Comparison of ENCODE assay signal across 7 mouse cellular contexts in genomic region chr8:110976532-110976931, GRCm38 (mm10). TPM values are rescaled to one million over a fixed set of nuclear protein-coding genes. Genes with fewer than 3 reads are reported as not detected.
A peak's percentile ranks its signal among the peaks of the same experiment; 100 is the strongest.
DNase-seq lines count a peak whose midpoint lies in the region; ATAC-seq and TF ChIP-seq lines count a peak whose summit lies in the region.
"Not testable (repeated sequence)": the region's sequence is repeated elsewhere in the genome, so short reads cannot be mapped to it uniquely, and the experiment has no call there.

No protein-coding gene starts in this region.

- H3K9ac ChIP-seq in forebrain, embryonic 11.5 days (ENCODE audit: low read length); kidney, embryonic 14.5 days (ENCODE audit: low read depth, low read length); limb, embryonic 11.5 days (ENCODE audit: low read length); midbrain, embryonic 11.5 days (ENCODE audit: low read length); stomach, postnatal 0 days (ENCODE audit: low read length): not testable (repeated sequence)

- TF ChIP-seq EP300 in stomach, postnatal 0 days (optimal IDR thresholded peaks at IDR 0.05) = not testable (repeated sequence)

- peaks cover 16% of the 10 kb centered on the region for H3K4me1 ChIP-seq in E14TG2a.4 (replicated peaks; ENCODE audit: low read depth, low read length)
- not testable (repeated sequence) for H3K4me1 ChIP-seq in forebrain, embryonic 11.5 days (replicated peaks; ENCODE audit: control insufficient read depth, insufficient read depth, low read length); kidney, embryonic 14.5 days (ENCODE audit: control insufficient read depth, insufficient read depth, low read length); limb, embryonic 11.5 days (ENCODE audit: control insufficient read depth, insufficient read depth, low read length); midbrain, embryonic 11.5 days (ENCODE audit: control insufficient read depth, insufficient read depth, low read length); stomach, postnatal 0 days (replicated peaks; ENCODE audit: control insufficient read depth, insufficient read depth)

- peaks cover 92% of the 10 kb centered on the region for H3K36me3 ChIP-seq in E14TG2a.4 (ENCODE audit: insufficient read depth, low read length)
- peaks cover 11% of the 10 kb centered on the region; the same call in 1 of the 2 replicates for H3K36me3 ChIP-seq in forebrain, embryonic 11.5 days (ENCODE audit: control insufficient read depth, insufficient read depth, low read length)
- peaks cover 59% of the 10 kb centered on the region for H3K36me3 ChIP-seq in kidney, embryonic 14.5 days (ENCODE audit: control insufficient read depth, insufficient read depth, low read length)
- peaks cover 16% of the 10 kb centered on the region; the same call in 1 of the 2 replicates for H3K36me3 ChIP-seq in limb, embryonic 11.5 days (ENCODE audit: control insufficient read depth, insufficient read depth, low read length)
- not testable (repeated sequence) for H3K36me3 ChIP-seq in midbrain, embryonic 11.5 days (ENCODE audit: control insufficient read depth, insufficient read depth, low read length); stomach, postnatal 0 days (ENCODE audit: control insufficient read depth, insufficient read depth, low read length)

- ATAC-seq in cerebellum, adult (ENCODE audit: insufficient number of reproducible peaks, low FRiP score, low TSS enrichment) = peak; percentile 33; the same call in 1 of the 2 replicates
- ATAC-seq in forebrain, embryonic 11.5 days (replicated peaks; ENCODE audit: low FRiP score); midbrain, embryonic 11.5 days (ENCODE audit: low FRiP score): not testable (repeated sequence)
- 0 out of 2 replicates have a peak, but pooled peaks have one; percentile 17 for ATAC-seq in kidney, embryonic 14.5 days (ENCODE audit: low FRiP score, low TSS enrichment)
- ATAC-seq in limb, embryonic 11.5 days (ENCODE audit: insufficient number of reproducible peaks, low FRiP score, low TSS enrichment, low read depth) = 0 out of 2 replicates have a peak, but pooled peaks have one; percentile 35
- peak; percentile 47; the same call in 1 of the 2 replicates for ATAC-seq in stomach, postnatal 0 days (ENCODE audit: low FRiP score, low TSS enrichment)

- H3K9me3 ChIP-seq in E14TG2a.4 (ENCODE audit: low read length); forebrain, embryonic 11.5 days (ENCODE audit: control insufficient read depth, low read length); kidney, embryonic 14.5 days (ENCODE audit: control insufficient read depth, low read length); limb, embryonic 11.5 days (ENCODE audit: control insufficient read depth, low read length); midbrain, embryonic 11.5 days (ENCODE audit: control insufficient read depth, low read length); stomach, postnatal 0 days (ENCODE audit: control insufficient read depth, low read length): not testable (repeated sequence)

- not testable (repeated sequence) for TF ChIP-seq CTCF in E14TG2a.4 (conservative IDR thresholded peaks at IDR 0.05; ENCODE audit: low read length); stomach, postnatal 0 days (IDR thresholded peaks at IDR 0.05; ENCODE audit: low read depth)

- H3K27me3 ChIP-seq in E14TG2a.4 (ENCODE audit: insufficient read depth, low read length); forebrain, embryonic 11.5 days (ENCODE audit: control insufficient read depth, insufficient read depth, low read length); kidney, embryonic 14.5 days (ENCODE audit: control insufficient read depth, insufficient read depth, low read length); limb, embryonic 11.5 days (ENCODE audit: control insufficient read depth, insufficient read depth, low read length); midbrain, embryonic 11.5 days (ENCODE audit: control insufficient read depth, insufficient read depth, low read length); stomach, postnatal 0 days (ENCODE audit: control insufficient read depth, insufficient read depth, low read length): not testable (repeated sequence)

- not testable (repeated sequence) for H3K4me2 ChIP-seq in forebrain, embryonic 11.5 days (ENCODE audit: low read depth, low read length, severe bottlenecking); kidney, embryonic 14.5 days (replicated peaks; ENCODE audit: low read depth, low read length); limb, embryonic 11.5 days (ENCODE audit: low read depth, severe bottlenecking); midbrain, embryonic 11.5 days; stomach, postnatal 0 days (replicated peaks; ENCODE audit: low read depth)

- peak overlapping the region; percentile 35 for H3K4me3 ChIP-seq in E14TG2a.4 (replicated peaks; ENCODE audit: low read length)
- H3K4me3 ChIP-seq in forebrain, embryonic 11.5 days (ENCODE audit: low read depth, low read length); kidney, embryonic 14.5 days (ENCODE audit: low read length); limb, embryonic 11.5 days (ENCODE audit: low read depth, low read length); midbrain, embryonic 11.5 days (ENCODE audit: low read depth, low read length); stomach, postnatal 0 days (ENCODE audit: low read depth, low read length): not testable (repeated sequence)

- DNase-seq in forebrain, embryonic 11.5 days (ENCODE audit: low spot score) = peak; percentile 37
- DNase-seq in limb, embryonic 11.5 days (ENCODE audit: low spot score); stomach, postnatal 0 days (ENCODE audit: low spot score): not testable (repeated sequence)
- DNase-seq in midbrain, embryonic 11.5 days (ENCODE audit: low spot score, missing footprints) = peak; percentile 45

- not testable (repeated sequence) for H3K27ac ChIP-seq in forebrain, embryonic 11.5 days (ENCODE audit: low read depth, low read length); kidney, embryonic 14.5 days (ENCODE audit: low read depth, low read length); limb, embryonic 11.5 days (replicated peaks; ENCODE audit: low read depth, low read length); midbrain, embryonic 11.5 days (ENCODE audit: low read depth, low read length); stomach, postnatal 0 days (replicated peaks)

- 91% methylated on average over 8 of the region's 8 CpGs for WGBS in forebrain, embryonic 11.5 days
- WGBS in kidney, embryonic 14.5 days = 88% methylated on average over 8 of the region's 8 CpGs
- WGBS in limb, embryonic 11.5 days = 98% methylated on average over 8 of the region's 8 CpGs
- WGBS in midbrain, embryonic 11.5 days = 93% methylated on average over 8 of the region's 8 CpGs
- 92% methylated on average over 8 of the region's 8 CpGs for WGBS in stomach, postnatal 0 days

RNA-seq across cellular contexts. Expression of gene Ddx19a, which starts 21.1 kb away (rescaled TPM):
- 36.2 and 37.3 TPM in 2 replicates for polyA plus RNA-seq in forebrain, embryonic 11.5 days (2014; fragmentation: Nextera tagmentation; extraction: Ambion mirVana)
- polyA plus RNA-seq in kidney, embryonic 14.5 days (2014; fragmentation: Nextera tagmentation; extraction: Ambion mirVana) = 12.8 and 20.1 TPM in 2 replicates
- polyA plus RNA-seq in limb, embryonic 11.5 days (2014; fragmentation: Nextera tagmentation; extraction: Ambion mirVana) = 34.1 and 40.3 TPM in 2 replicates
- 32.8 and 33.4 TPM in 2 replicates for polyA plus RNA-seq in midbrain, embryonic 11.5 days (2014; fragmentation: Nextera tagmentation; extraction: Ambion mirVana)
- polyA plus RNA-seq in stomach, postnatal 0 days (2015; fragmentation: Nextera tagmentation; extraction: Ambion mirVana) = 6.2 and 7.5 TPM in 2 replicates

RNA-seq across cellular contexts. Expression of gene Ddx19b, which starts 55.0 kb away (rescaled TPM):
- polyA plus RNA-seq in forebrain, embryonic 11.5 days (2014; fragmentation: Nextera tagmentation; extraction: Ambion mirVana) = 9.9 and 10.2 TPM in 2 replicates
- 2.3 and 6.7 TPM in 2 replicates for polyA plus RNA-seq in kidney, embryonic 14.5 days (2014; fragmentation: Nextera tagmentation; extraction: Ambion mirVana)
- polyA plus RNA-seq in limb, embryonic 11.5 days (2014; fragmentation: Nextera tagmentation; extraction: Ambion mirVana) = 4.5 and 4.7 TPM in 2 replicates
- 7.9 and 8.3 TPM in 2 replicates for polyA plus RNA-seq in midbrain, embryonic 11.5 days (2014; fragmentation: Nextera tagmentation; extraction: Ambion mirVana)
- 4.1 and 4.8 TPM in 2 replicates for polyA plus RNA-seq in stomach, postnatal 0 days (2015; fragmentation: Nextera tagmentation; extraction: Ambion mirVana)

RNA-seq across cellular contexts. Expression of gene Aars, which starts 56.4 kb away (rescaled TPM):
- polyA plus RNA-seq in forebrain, embryonic 11.5 days (2014; fragmentation: Nextera tagmentation; extraction: Ambion mirVana) = 79.0 and 91.7 TPM in 2 replicates
- 37.9 and 59.7 TPM in 2 replicates for polyA plus RNA-seq in kidney, embryonic 14.5 days (2014; fragmentation: Nextera tagmentation; extraction: Ambion mirVana)
- polyA plus RNA-seq in limb, embryonic 11.5 days (2014; fragmentation: Nextera tagmentation; extraction: Ambion mirVana) = 66.1 and 78.4 TPM in 2 replicates
- 73.2 and 79.9 TPM in 2 replicates for polyA plus RNA-seq in midbrain, embryonic 11.5 days (2014; fragmentation: Nextera tagmentation; extraction: Ambion mirVana)
- polyA plus RNA-seq in stomach, postnatal 0 days (2015; fragmentation: Nextera tagmentation; extraction: Ambion mirVana) = 27.4 and 28.8 TPM in 2 replicates

RNA-seq across cellular contexts. Expression of gene St3gal2, which starts 56.8 kb away (rescaled TPM):
- 16.0 and 16.5 TPM in 2 replicates for polyA plus RNA-seq in forebrain, embryonic 11.5 days (2014; fragmentation: Nextera tagmentation; extraction: Ambion mirVana)
- 12.1 and 14.3 TPM in 2 replicates for polyA plus RNA-seq in kidney, embryonic 14.5 days (2014; fragmentation: Nextera tagmentation; extraction: Ambion mirVana)
- polyA plus RNA-seq in limb, embryonic 11.5 days (2014; fragmentation: Nextera tagmentation; extraction: Ambion mirVana) = 19.5 and 22.3 TPM in 2 replicates
- 11.2 and 11.3 TPM in 2 replicates for polyA plus RNA-seq in midbrain, embryonic 11.5 days (2014; fragmentation: Nextera tagmentation; extraction: Ambion mirVana)
- polyA plus RNA-seq in stomach, postnatal 0 days (2015; fragmentation: Nextera tagmentation; extraction: Ambion mirVana) = 7.1 and 7.3 TPM in 2 replicates
